Mouse (Mus musculus): ENCODE results near the gene Col4a6. TPM values are rescaled to one million over a fixed set of nuclear protein-coding genes. Genes with fewer than 3 reads are reported as not detected.

Gene Col4a6
- polyA plus RNA-seq, 1 experiment: 0.66 TPM

- WGBS: 62% methylated on average over 1 of the region's 1 CpGs
- Histone ChIP-seq H3K4me3 (ENCODE audit: low read depth, low read length) (no peak overlapping the region), H3K36me3 (ENCODE audit: control insufficient read depth, insufficient read depth, low read length) (no peaks in the 10 kb centered on the region; the same call in 1 of the 2 replicates), H3K27me3 (ENCODE audit: control insufficient read depth, insufficient read depth, low read length) (no peaks in the 10 kb centered on the region), H3K4me1 (ENCODE audit: control insufficient read depth, insufficient read depth, insufficient read length, low read length) (no peaks in the 10 kb centered on the region), H3K27ac (ENCODE audit: insufficient read depth, low read depth, low read length) (no peak overlapping the region)
- TF ChIP-seq CTCF (IDR thresholded peaks at IDR 0.05; ENCODE audit: extremely low read depth, insufficient read length, insufficient replicate concordance, low read depth, low read length) (no peak), POLR2A (IDR thresholded peaks at IDR 0.05; ENCODE audit: low read depth, low read length) (no peak)
These were observed 324.2 kb downstream of the Col4a6 start for GRCm38 (mm10) chrX:141149705-141150104.

Other genes starting within 250 kb of the Col4a6 start
- gene Col4a5, start 1.3 kb upstream of the Col4a6 start, polyA plus RNA-seq (2012; rRNA removed): 0.88 and 1.3 TPM in 2 replicates